In genomic region chr8:94917851-94918495, GRCm38 (mm10) we compare ENCODE assay signal across 8 mouse cellular contexts. TPM values are rescaled to one million over a fixed set of nuclear protein-coding genes. Genes with fewer than 3 reads are reported as not detected.
DNase-seq lines count a peak whose midpoint lies in the region; ATAC-seq and TF ChIP-seq lines count a peak whose summit lies in the region.

Ccdc102a (minus strand) TSS chr8:94918098.

- peak within 1 kb of the TSS; percentile 85 for H3K4me2 ChIP-seq in forebrain, embryonic 16.5 days (ENCODE audit: low read length)
- H3K4me2 ChIP-seq in hindbrain, embryonic 14.5 days (replicated peaks): peak within 1 kb of the TSS; percentile 75
- H3K4me2 ChIP-seq in liver, embryonic 15.5 days: peak within 1 kb of the TSS; percentile 96

- H3K9me3 ChIP-seq in forebrain, embryonic 16.5 days (ENCODE audit: control insufficient read depth, low read length): no peaks in the 10 kb centered on the region
- no peaks in the 10 kb centered on the region for H3K9me3 ChIP-seq in hindbrain, embryonic 14.5 days (ENCODE audit: control insufficient read depth, low read length)
- H3K9me3 ChIP-seq in liver, embryonic 15.5 days (replicated peaks): no peaks in the 10 kb centered on the region

- peak; percentile 24 for ATAC-seq in forebrain, embryonic 16.5 days
- peak; percentile 23; the same call in 1 of the 2 replicates for ATAC-seq in hindbrain, embryonic 14.5 days (ENCODE audit: low FRiP score)
- peak; percentile 38 for ATAC-seq in liver, embryonic 15.5 days (ENCODE audit: insufficient read depth)
- no peak for ATAC-seq in granulocyte monocyte progenitor cell, adult 5-6 weeks (replicated peaks; ENCODE audit: poor library complexity, severe bottlenecking)

- peaks cover 13% of the 10 kb centered on the region for H3K79me3 ChIP-seq in C2C12 (ENCODE audit: low read depth)

- peak within 1 kb of the TSS; percentile 91 for H3ac ChIP-seq in C2C12 (ENCODE audit: control insufficient read depth, insufficient read length, low read depth)

- no peaks in the 10 kb centered on the region for H3K27me3 ChIP-seq in C2C12 (ENCODE audit: control insufficient read depth, insufficient read depth, insufficient read length)
- 0 out of 2 replicates have a peak, but pooled peaks cover 4% of the 10 kb centered on the region for H3K27me3 ChIP-seq in forebrain, embryonic 16.5 days (replicated peaks; ENCODE audit: control insufficient read depth, insufficient read depth, low read length)
- H3K27me3 ChIP-seq in hindbrain, embryonic 14.5 days (ENCODE audit: control insufficient read depth, insufficient read depth, low read length): peaks cover 40% of the 10 kb centered on the region
- peaks cover 67% of the 10 kb centered on the region for H3K27me3 ChIP-seq in liver, embryonic 15.5 days

- peaks cover 37% of the 10 kb centered on the region for H3K79me2 ChIP-seq in C2C12 (ENCODE audit: control insufficient read depth, insufficient read depth)

- peaks cover 36% of the 10 kb centered on the region for H3K4me1 ChIP-seq in forebrain, embryonic 16.5 days (replicated peaks; ENCODE audit: control insufficient read depth, insufficient read depth, low read length)
- H3K4me1 ChIP-seq in hindbrain, embryonic 14.5 days (replicated peaks; ENCODE audit: control insufficient read depth, insufficient read depth, low read length): peaks cover 16% of the 10 kb centered on the region
- H3K4me1 ChIP-seq in liver, embryonic 15.5 days (replicated peaks): peaks cover 56% of the 10 kb centered on the region

- DNase-seq in R1 (ENCODE audit: low read depth, low spot score): peak; percentile 47
- no peak for DNase-seq in hindbrain, embryonic 14.5 days (ENCODE audit: low spot score)
- DNase-seq in ovary, adult 18-20 months (ENCODE audit: low spot score): peak; percentile 37
- no peak for DNase-seq in layer of hippocampus, adult 9-11 months

- peaks cover 5% of the 10 kb centered on the region for H3K36me3 ChIP-seq in C2C12 (ENCODE audit: control insufficient read depth, insufficient read depth)
- no peaks in the 10 kb centered on the region for H3K36me3 ChIP-seq in forebrain, embryonic 16.5 days (ENCODE audit: control insufficient read depth, insufficient read depth)
- H3K36me3 ChIP-seq in hindbrain, embryonic 14.5 days (replicated peaks; ENCODE audit: control insufficient read depth, insufficient read depth): no peaks in the 10 kb centered on the region
- no peaks in the 10 kb centered on the region for H3K36me3 ChIP-seq in liver, embryonic 15.5 days (replicated peaks)

- no peak for TF ChIP-seq CTCF in C2C12 (IDR thresholded peaks at IDR 0.05; ENCODE audit: control insufficient read depth, insufficient read depth, insufficient read length)

- no peak within 1 kb of the TSS; the same call in 1 of the 2 replicates for H3K27ac ChIP-seq in forebrain, embryonic 16.5 days (ENCODE audit: low read length)
- no peak within 1 kb of the TSS for H3K27ac ChIP-seq in hindbrain, embryonic 14.5 days
- H3K27ac ChIP-seq in liver, embryonic 15.5 days (replicated peaks): peak within 1 kb of the TSS; percentile 24; the same call in 1 of the 2 replicates

- H3K9ac ChIP-seq in forebrain, embryonic 16.5 days (replicated peaks; ENCODE audit: low read depth, low read length): peak within 1 kb of the TSS; percentile 55
- H3K9ac ChIP-seq in hindbrain, embryonic 14.5 days: peak within 1 kb of the TSS; percentile 59
- H3K9ac ChIP-seq in liver, embryonic 15.5 days: peak within 1 kb of the TSS; percentile 49

- 2% methylated on average over 42 of the region's 51 CpGs for WGBS in forebrain, embryonic 16.5 days
- 4% methylated on average over 39 of the region's 51 CpGs for WGBS in hindbrain, embryonic 14.5 days
- 1% methylated on average over 51 of the region's 51 CpGs for whole genome bisulfite sequencing in liver, embryonic 15.5 days (ENCODE audit: insufficient replicate concordance)

- peak within 1 kb of the TSS; percentile 60 for H3K4me3 ChIP-seq in C2C12 (ENCODE audit: insufficient read depth, poor library complexity, severe bottlenecking)
- peak within 1 kb of the TSS; percentile 57 for H3K4me3 ChIP-seq in forebrain, embryonic 16.5 days (replicated peaks; ENCODE audit: low read length)
- H3K4me3 ChIP-seq in hindbrain, embryonic 14.5 days (replicated peaks; ENCODE audit: low read length): peak within 1 kb of the TSS; percentile 51
- peak within 1 kb of the TSS; percentile 65 for H3K4me3 ChIP-seq in liver, embryonic 15.5 days (replicated peaks)

TF ChIP-seq in C2C12, 6 proteins besides CTCF, POLR2A, EP300 and RAD21:
- no peak for TF ChIP-seq MYOG (IDR thresholded peaks at IDR 0.05; ENCODE audit: control insufficient read depth, extremely low read depth, insufficient read length)
- TF ChIP-seq CEBPB (IDR thresholded peaks at IDR 0.05; ENCODE audit: low read depth): no peak
- no peak for TF ChIP-seq FOSL1 (IDR thresholded peaks at IDR 0.05; ENCODE audit: insufficient read depth, low read length, poor library complexity, severe bottlenecking)
- no peak for TF ChIP-seq MAX (IDR thresholded peaks at IDR 0.05)
- TF ChIP-seq USF1 (IDR thresholded peaks at IDR 0.05; ENCODE audit: low read depth): no peak

RNA-seq across cellular contexts. Expression of gene Ccdc102a, which starts in this region (rescaled TPM):
- polyA plus RNA-seq in C2C12 (2012; fragmentation: generic; extraction: Trizol): 28.1 TPM
- polyA plus RNA-seq in forebrain, embryonic 16.5 days (2015; fragmentation: Nextera tagmentation; extraction: Ambion mirVana): 4.6 and 5.7 TPM in 2 replicates
- polyA plus RNA-seq in hindbrain, embryonic 14.5 days (2014; fragmentation: Nextera tagmentation; extraction: Ambion mirVana): 7.1 and 9.0 TPM in 2 replicates
- 2.3 TPM in 2 replicates for polyA plus RNA-seq in liver, embryonic 15.5 days (2015; fragmentation: Nextera tagmentation; extraction: Ambion mirVana)
- total RNA-seq in granulocyte monocyte progenitor cell, adult 5-6 weeks (2014; fragmentation: Nextera tagmentation): not detected in 2 replicates
- 0.34 and 1.5 TPM in 2 replicates for total RNA-seq in granulocyte monocyte progenitor cell, adult 5-6 weeks (2017)

Comparison
In these comparisons a context has a peak if more than half of its experiments do, and no peak if none do; other contexts are left out.
1. DNase-seq: peak in R1 (single experiment) and ovary, adult 18-20 months (single experiment); none in hindbrain, embryonic 14.5 days (single experiment) and layer of hippocampus, adult 9-11 months (single experiment).
2. Peak in every context shown above with its lines, with median percentiles within 50 percentile points of each other: H3K4me3 ChIP-seq, H3K4me2 ChIP-seq and H3K9ac ChIP-seq.